Mouse (Mus musculus): ENCODE measurements around the gene Dazap2. TPM values are rescaled to one million over a fixed set of nuclear protein-coding genes. Genes with fewer than 3 reads are reported as not detected.

Dazap2 gene
- total and polyA plus RNA-seq, 2 experiments from 2014 or later: 213 to 234 TPM

- H3K4me3 ChIP-seq (ENCODE audit: low read depth, low read length): no peak overlapping the region
- ATAC-seq (ENCODE audit: insufficient read depth, low read depth) (no peak), DNase-seq (ENCODE audit: low spot score) (no peak)
- H3K9ac ChIP-seq (replicated peaks; ENCODE audit: low read depth, low read length): no peak overlapping the region
- TF ChIP-seq CTCF (IDR thresholded peaks at IDR 0.05; ENCODE audit: low read depth) (no peak), EP300 (IDR thresholded peaks at IDR 0.05; ENCODE audit: low read depth) (no peak)
- H3K27ac ChIP-seq (ENCODE audit: low read depth): no peak overlapping the region
- H3K27me3 ChIP-seq (ENCODE audit: control insufficient read depth, insufficient read depth, low read length): no peaks in the 10 kb centered on the region
- 85% methylated on average over 12 of the region's 12 CpGs for WGBS
- 0 out of 2 replicates have a peak, but pooled peaks cover 5% of the 10 kb centered on the region for H3K4me1 ChIP-seq (ENCODE audit: control insufficient read depth, insufficient read depth)
- peaks cover 19% of the 10 kb centered on the region for H3K36me3 ChIP-seq (replicated peaks; ENCODE audit: control insufficient read depth, insufficient read depth, low read length)
- H3K9me3 ChIP-seq (replicated peaks; ENCODE audit: control insufficient read depth, low read length): no peaks in the 10 kb centered on the region
- H3K4me2 ChIP-seq (ENCODE audit: low read depth, low read length): no peak overlapping the region
These were observed 39.8 kb upstream of the Dazap2 start for GRCm38 (mm10) chr15:100575366-100575765.

GRCm38 (mm10) chr15:100576392-100576791, 38.8 kb upstream of the Dazap2 start:
- ATAC-seq (ENCODE audit: insufficient read depth, low read depth): no peak

GRCm38 (mm10) chr15:100576810-100577209, 38.3 kb upstream of the Dazap2 start:
- H3K27me3 ChIP-seq (ENCODE audit: control insufficient read depth, insufficient read depth, low read length): no peaks in the 10 kb centered on the region
- H3K4me3 ChIP-seq (ENCODE audit: low read depth, low read length): no peak overlapping the region
- H3K36me3 ChIP-seq (replicated peaks; ENCODE audit: control insufficient read depth, insufficient read depth, low read length): peaks cover 24% of the 10 kb centered on the region
- no peak overlapping the region for H3K9ac ChIP-seq (replicated peaks; ENCODE audit: low read depth, low read length)
- H3K9me3 ChIP-seq (replicated peaks; ENCODE audit: control insufficient read depth, low read length): no peaks in the 10 kb centered on the region
- H3K4me1 ChIP-seq (ENCODE audit: control insufficient read depth, insufficient read depth): 0 out of 2 replicates have a peak, but pooled peaks cover 5% of the 10 kb centered on the region
- no peak overlapping the region for H3K27ac ChIP-seq (ENCODE audit: low read depth)
- H3K4me2 ChIP-seq (ENCODE audit: low read depth, low read length): no peak overlapping the region
- 74% methylated on average over 6 of the region's 6 CpGs for WGBS
- TF ChIP-seq EP300 (IDR thresholded peaks at IDR 0.05; ENCODE audit: low read depth): no peak
- no peak for TF ChIP-seq CTCF (IDR thresholded peaks at IDR 0.05; ENCODE audit: low read depth)
- no peak for DNase-seq (ENCODE audit: low spot score)
- ATAC-seq (ENCODE audit: insufficient read depth, low read depth): no peak

More at GRCm38 (mm10) chr15:100576392-100576791, 38.8 kb upstream of the Dazap2 start:
- 0 out of 2 replicates have a peak, but pooled peaks cover 5% of the 10 kb centered on the region for H3K4me1 ChIP-seq (ENCODE audit: control insufficient read depth, insufficient read depth)
- TF ChIP-seq EP300 (IDR thresholded peaks at IDR 0.05; ENCODE audit: low read depth) (no peak), CTCF (IDR thresholded peaks at IDR 0.05; ENCODE audit: low read depth) (no peak)
- H3K4me3 ChIP-seq (ENCODE audit: low read depth, low read length): no peak overlapping the region
- H3K27ac ChIP-seq (ENCODE audit: low read depth): no peak overlapping the region
- H3K9me3 ChIP-seq (replicated peaks; ENCODE audit: control insufficient read depth, low read length): no peaks in the 10 kb centered on the region
- H3K27me3 ChIP-seq (ENCODE audit: control insufficient read depth, insufficient read depth, low read length): no peaks in the 10 kb centered on the region
- DNase-seq (ENCODE audit: low spot score): no peak
- H3K9ac ChIP-seq (replicated peaks; ENCODE audit: low read depth, low read length): no peak overlapping the region
- H3K4me2 ChIP-seq (ENCODE audit: low read depth, low read length): no peak overlapping the region
- H3K36me3 ChIP-seq (replicated peaks; ENCODE audit: control insufficient read depth, insufficient read depth, low read length): peaks cover 24% of the 10 kb centered on the region
- 77% methylated on average over 6 of the region's 6 CpGs for WGBS

- Histone ChIP-seq H3K4me2 (ENCODE audit: low read depth, low read length) (no peak overlapping the region), H3K27ac (ENCODE audit: low read depth) (no peak overlapping the region), H3K36me3 (replicated peaks; ENCODE audit: control insufficient read depth, insufficient read depth, low read length) (peaks cover 26% of the 10 kb centered on the region), H3K9ac (replicated peaks; ENCODE audit: low read depth, low read length) (no peak overlapping the region), H3K4me1 (ENCODE audit: control insufficient read depth, insufficient read depth) (0 out of 2 replicates have a peak, but pooled peaks cover 5% of the 10 kb centered on the region), H3K27me3 (ENCODE audit: control insufficient read depth, insufficient read depth, low read length) (no peaks in the 10 kb centered on the region), H3K4me3 (ENCODE audit: low read depth, low read length) (no peak overlapping the region), H3K9me3 (replicated peaks; ENCODE audit: control insufficient read depth, low read length) (no peaks in the 10 kb centered on the region)
- no peak for TF ChIP-seq CTCF (IDR thresholded peaks at IDR 0.05; ENCODE audit: low read depth)
- DNase-seq (ENCODE audit: low spot score) (no peak), ATAC-seq (ENCODE audit: insufficient read depth, low read depth) (no peak)
- 82% methylated on average over 15 of the region's 16 CpGs for WGBS
These were observed 37.2 kb upstream of the Dazap2 start for GRCm38 (mm10) chr15:100577972-100578371.

GRCm38 (mm10) chr15:100580108-100580507, 35.0 kb upstream of the Dazap2 start:
- Histone ChIP-seq H3K9ac (replicated peaks; ENCODE audit: low read depth, low read length) (no peak overlapping the region), H3K27ac (ENCODE audit: low read depth) (no peak overlapping the region), H3K4me3 (ENCODE audit: low read depth, low read length) (no peak overlapping the region), H3K36me3 (replicated peaks; ENCODE audit: control insufficient read depth, insufficient read depth, low read length) (peaks cover 29% of the 10 kb centered on the region), H3K27me3 (ENCODE audit: control insufficient read depth, insufficient read depth, low read length) (no peaks in the 10 kb centered on the region), H3K4me1 (ENCODE audit: control insufficient read depth, insufficient read depth) (no peaks in the 10 kb centered on the region), H3K4me2 (ENCODE audit: low read depth, low read length) (no peak overlapping the region), H3K9me3 (replicated peaks; ENCODE audit: control insufficient read depth, low read length) (no peaks in the 10 kb centered on the region)
- WGBS: 81% methylated on average over 10 of the region's 10 CpGs
- ATAC-seq (ENCODE audit: insufficient read depth, low read depth) (no peak), DNase-seq (ENCODE audit: low spot score) (no peak)
- TF ChIP-seq EP300 (IDR thresholded peaks at IDR 0.05; ENCODE audit: low read depth): no peak
- no peak for TF ChIP-seq CTCF (IDR thresholded peaks at IDR 0.05; ENCODE audit: low read depth)

- no peaks in the 10 kb centered on the region for H3K27me3 ChIP-seq (ENCODE audit: control insufficient read depth, insufficient read depth, low read length)
- ATAC-seq (ENCODE audit: insufficient read depth, low read depth) (no peak), DNase-seq (ENCODE audit: low spot score) (no peak)
- no peak for TF ChIP-seq EP300 (IDR thresholded peaks at IDR 0.05; ENCODE audit: low read depth)
- TF ChIP-seq CTCF (IDR thresholded peaks at IDR 0.05; ENCODE audit: low read depth): no peak
- WGBS: 93% methylated on average over 16 of the region's 16 CpGs
- H3K4me2 ChIP-seq (ENCODE audit: low read depth, low read length): no peak overlapping the region
- H3K4me1 ChIP-seq (ENCODE audit: control insufficient read depth, insufficient read depth): no peaks in the 10 kb centered on the region
- H3K27ac ChIP-seq (ENCODE audit: low read depth): no peak overlapping the region
- H3K4me3 ChIP-seq (ENCODE audit: low read depth, low read length): no peak overlapping the region
- H3K9ac ChIP-seq (replicated peaks; ENCODE audit: low read depth, low read length): no peak overlapping the region
- no peaks in the 10 kb centered on the region for H3K9me3 ChIP-seq (replicated peaks; ENCODE audit: control insufficient read depth, low read length)
- H3K36me3 ChIP-seq (replicated peaks; ENCODE audit: control insufficient read depth, insufficient read depth, low read length): peaks cover 46% of the 10 kb centered on the region
These were observed 29.2 kb upstream of the Dazap2 start for GRCm38 (mm10) chr15:100585931-100586330.

Measured in heart, postnatal 0 days (tissue).